Mouse (Mus musculus): Measurements from ENCODE around the gene Prtn3. TPM values are rescaled to one million over a fixed set of nuclear protein-coding genes. Genes with fewer than 3 reads are reported as not detected.

The Prtn3 gene
- polyA plus RNA-seq, 1 experiment from 2014 or later, result 7.9 TPM

- 22% methylated on average over 14 of the region's 14 CpGs for WGBS
- DNase-seq (ENCODE audit: low spot score), result no peak
Measured at GRCm38 (mm10) chr10:79909092-79909922, 35.0 kb downstream of the Prtn3 start.

GRCm38 (mm10) chr10:79910556-79910955 is 36.3 kb downstream of the Prtn3 start, which contains the start of gene Gm26602:
Gene Gm26602, plus strand, starts transcription at chr10:79910856.
- H3K4me1 ChIP-seq (replicated peaks; ENCODE audit: insufficient read depth, low read length), result peaks cover 4% of the 10 kb centered on the region
- H3K4me2 ChIP-seq (ENCODE audit: low read length), result no peak within 1 kb of the TSS
- no peak for TF ChIP-seq CTCF (IDR thresholded peaks at IDR 0.05; ENCODE audit: low read depth)
- WGBS, result 92% methylated on average over 4 of the region's 4 CpGs
- ATAC-seq (replicated peaks; ENCODE audit: low FRiP score, low read depth) (no peak), DNase-seq (ENCODE audit: low spot score) (no peak)
- no peaks in the 10 kb centered on the region for H3K9me3 ChIP-seq (replicated peaks; ENCODE audit: low read length)
- H3K9ac ChIP-seq (ENCODE audit: low read depth, low read length), result no peak within 1 kb of the TSS
- H3K4me3 ChIP-seq (replicated peaks; ENCODE audit: low read depth, low read length), result no peak within 1 kb of the TSS
- H3K27me3 ChIP-seq (ENCODE audit: insufficient read depth, low read length), result no peaks in the 10 kb centered on the region
- H3K36me3 ChIP-seq (ENCODE audit: insufficient read depth, low read length), result peaks cover 28% of the 10 kb centered on the region
- peak within 1 kb of the TSS; percentile 95 for H3K27ac ChIP-seq

More at GRCm38 (mm10) chr10:79909092-79909922, 35.0 kb downstream of the Prtn3 start:
- no peaks in the 10 kb centered on the region for H3K9me3 ChIP-seq (replicated peaks; ENCODE audit: low read length)
- H3K4me3 ChIP-seq (replicated peaks; ENCODE audit: low read depth, low read length), result peak overlapping the region; percentile 58; the same call in 1 of the 2 replicates
- no peaks in the 10 kb centered on the region for H3K27me3 ChIP-seq (ENCODE audit: insufficient read depth, low read length)
- TF ChIP-seq CTCF (IDR thresholded peaks at IDR 0.05; ENCODE audit: low read depth), result no peak
- peaks cover 37% of the 10 kb centered on the region for H3K36me3 ChIP-seq (ENCODE audit: insufficient read depth, low read length)
- peak overlapping the region; percentile 44 for H3K4me2 ChIP-seq (ENCODE audit: low read length)
- ATAC-seq (replicated peaks; ENCODE audit: low FRiP score, low read depth), result no peak
- peak overlapping the region; percentile 95 for H3K27ac ChIP-seq
- 0 out of 2 replicates have a peak overlapping the region, but pooled peaks have one; percentile 83 for H3K9ac ChIP-seq (ENCODE audit: low read depth, low read length)
- no peaks in the 10 kb centered on the region for H3K4me1 ChIP-seq (replicated peaks; ENCODE audit: insufficient read depth, low read length)

GRCm38 (mm10) chr10:79912412-79912811 is 38.1 kb downstream of the Prtn3 start:
- no peak overlapping the region for H3K9ac ChIP-seq (ENCODE audit: low read depth, low read length)
- H3K9me3 ChIP-seq (replicated peaks; ENCODE audit: low read length), result no peaks in the 10 kb centered on the region
- no peak overlapping the region for H3K27ac ChIP-seq
- DNase-seq (ENCODE audit: low spot score) (no peak), ATAC-seq (replicated peaks; ENCODE audit: low FRiP score, low read depth) (no peak)
- WGBS, result 64% methylated on average over 20 of the region's 20 CpGs
- H3K27me3 ChIP-seq (ENCODE audit: insufficient read depth, low read length), result no peaks in the 10 kb centered on the region
- H3K4me2 ChIP-seq (ENCODE audit: low read length), result no peak overlapping the region
- peaks cover 15% of the 10 kb centered on the region for H3K36me3 ChIP-seq (ENCODE audit: insufficient read depth, low read length)
- peaks cover 9% of the 10 kb centered on the region for H3K4me1 ChIP-seq (replicated peaks; ENCODE audit: insufficient read depth, low read length)
- H3K4me3 ChIP-seq (replicated peaks; ENCODE audit: low read depth, low read length), result no peak overlapping the region
- no peak for TF ChIP-seq CTCF (IDR thresholded peaks at IDR 0.05; ENCODE audit: low read depth)

- no peak overlapping the region for H3K4me3 ChIP-seq (replicated peaks; ENCODE audit: low read depth, low read length)
- 75% methylated on average over 11 of the region's 11 CpGs for WGBS
- ATAC-seq (replicated peaks; ENCODE audit: low FRiP score, low read depth) (no peak), DNase-seq (ENCODE audit: low spot score) (no peak)
- peak overlapping the region; percentile 5; the same call in 1 of the 2 replicates for H3K27ac ChIP-seq
- H3K9ac ChIP-seq (ENCODE audit: low read depth, low read length), result no peak overlapping the region
- H3K27me3 ChIP-seq (ENCODE audit: insufficient read depth, low read length), result peaks cover 16% of the 10 kb centered on the region
- H3K9me3 ChIP-seq (replicated peaks; ENCODE audit: low read length), result no peaks in the 10 kb centered on the region
- H3K4me2 ChIP-seq (ENCODE audit: low read length), result peak overlapping the region; percentile 2; the same call in 1 of the 2 replicates
- peaks cover 15% of the 10 kb centered on the region for H3K4me1 ChIP-seq (replicated peaks; ENCODE audit: insufficient read depth, low read length)
- H3K36me3 ChIP-seq (ENCODE audit: insufficient read depth, low read length), result peaks cover 15% of the 10 kb centered on the region
- no peak for TF ChIP-seq CTCF (IDR thresholded peaks at IDR 0.05; ENCODE audit: low read depth)
Measured at GRCm38 (mm10) chr10:79914131-79914947, 40.1 kb downstream of the Prtn3 start.

GRCm38 (mm10) chr10:79914948-79915596 is 40.8 kb downstream of the Prtn3 start:
- Histone ChIP-seq H3K4me3 (replicated peaks; ENCODE audit: low read depth, low read length) (no peak overlapping the region), H3K27ac (peak overlapping the region; percentile 5; the same call in 1 of the 2 replicates), H3K27me3 (ENCODE audit: insufficient read depth, low read length) (peaks cover 20% of the 10 kb centered on the region), H3K36me3 (ENCODE audit: insufficient read depth, low read length) (peaks cover 15% of the 10 kb centered on the region), H3K9ac (ENCODE audit: low read depth, low read length) (no peak overlapping the region), H3K4me2 (ENCODE audit: low read length) (peak overlapping the region; percentile 94; the same call in 1 of the 2 replicates), H3K9me3 (replicated peaks; ENCODE audit: low read length) (no peaks in the 10 kb centered on the region), H3K4me1 (replicated peaks; ENCODE audit: insufficient read depth, low read length) (peaks cover 15% of the 10 kb centered on the region)
- ATAC-seq (replicated peaks; ENCODE audit: low FRiP score, low read depth) (no peak), DNase-seq (ENCODE audit: low spot score) (no peak)
- WGBS, result 64% methylated on average over 7 of the region's 7 CpGs
- no peak for TF ChIP-seq CTCF (IDR thresholded peaks at IDR 0.05; ENCODE audit: low read depth)

All from kidney, postnatal 0 days (tissue).